Mouse (Mus musculus) lung, postnatal 36 days (tissue): ENCODE measurements around the gene Mus81.
"Not testable (repeated sequence)": the region's sequence is repeated elsewhere in the genome, so short reads cannot be mapped to it uniquely, and the experiment has no call there.

Experiments used
- DNase-seq: peaks from one replicate; pipeline ENCODE4 v3.0.0; 2022; ENCODE audit warnings: mixed read lengths

Mus81 gene

DNA sequence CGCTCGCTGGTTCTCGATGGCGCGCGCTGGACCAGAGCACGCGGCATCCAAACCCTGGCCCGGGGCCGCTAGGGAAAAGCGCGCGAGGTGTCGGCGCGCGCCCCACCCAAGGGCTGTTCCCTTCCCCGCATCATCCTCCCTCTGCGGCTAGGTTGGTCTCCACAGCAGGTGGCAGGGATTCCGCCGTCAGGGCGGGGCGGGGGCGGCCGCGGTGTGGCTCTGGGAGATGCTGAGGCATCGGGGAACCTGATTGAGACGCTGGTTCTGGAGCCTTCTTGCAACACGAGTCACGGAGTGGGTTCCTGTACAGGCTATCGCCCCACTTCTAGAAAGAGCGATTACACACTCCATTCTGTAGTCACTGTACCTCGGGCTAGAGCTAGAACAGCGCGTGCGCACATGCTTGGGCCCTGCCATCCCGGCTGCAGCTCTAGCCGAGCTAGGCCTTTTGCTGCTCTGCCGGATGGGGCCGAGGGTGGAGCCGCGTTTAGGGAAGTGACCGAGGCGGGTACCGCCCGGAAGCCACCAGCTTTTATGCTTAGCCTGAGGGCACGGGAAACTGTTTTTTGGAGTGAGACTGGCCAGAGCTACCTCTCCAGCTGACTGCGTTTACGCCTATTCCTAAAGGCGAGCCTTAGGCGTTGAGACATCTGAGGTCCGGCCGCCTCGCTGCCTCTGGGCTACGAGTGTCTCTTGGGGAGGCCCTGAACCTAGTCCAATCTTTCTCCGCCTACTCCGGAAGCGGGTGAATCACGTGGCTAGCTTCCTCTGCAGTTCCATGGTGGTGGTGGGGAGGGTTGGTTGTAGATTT, 2.9 kb upstream of the Mus81 start:
- DNase-seq: peak; percentile 92

DNA sequence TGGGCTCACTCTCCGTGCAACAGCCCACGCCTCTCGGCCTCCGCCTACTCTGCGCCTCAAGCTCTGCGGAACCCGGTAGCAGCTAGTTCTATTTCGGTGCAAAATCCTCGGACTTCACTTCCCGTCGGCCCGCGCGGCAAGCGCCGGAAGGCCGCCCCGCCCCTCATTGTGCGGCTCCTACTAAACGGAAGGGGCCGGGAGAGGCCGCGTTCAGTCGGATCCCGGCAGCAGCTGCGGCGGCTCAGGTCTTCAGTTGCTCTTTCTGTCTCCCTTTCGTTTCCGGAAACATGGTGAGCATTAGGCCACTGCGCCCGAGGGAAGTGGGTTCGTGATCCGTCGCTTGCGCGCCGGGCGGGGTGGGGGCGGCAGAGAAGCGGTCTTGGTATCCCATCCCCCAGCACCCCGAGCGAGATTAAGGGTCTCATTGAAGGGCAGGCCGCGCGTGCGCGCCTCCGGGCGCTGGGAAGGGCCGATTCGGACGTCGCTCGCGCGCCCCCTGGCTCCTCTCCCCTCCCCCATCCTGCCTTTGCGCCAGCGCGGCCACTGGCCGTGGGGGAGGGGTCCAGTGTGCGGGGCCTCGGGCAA, 2.2 kb upstream of the Mus81 start, which contains the start of gene Cfl1:
Gene Cfl1 (plus strand): TSS at position 143 of the 585 bp plus-strand sequence.
- DNase-seq: peak; percentile 97

DNA sequence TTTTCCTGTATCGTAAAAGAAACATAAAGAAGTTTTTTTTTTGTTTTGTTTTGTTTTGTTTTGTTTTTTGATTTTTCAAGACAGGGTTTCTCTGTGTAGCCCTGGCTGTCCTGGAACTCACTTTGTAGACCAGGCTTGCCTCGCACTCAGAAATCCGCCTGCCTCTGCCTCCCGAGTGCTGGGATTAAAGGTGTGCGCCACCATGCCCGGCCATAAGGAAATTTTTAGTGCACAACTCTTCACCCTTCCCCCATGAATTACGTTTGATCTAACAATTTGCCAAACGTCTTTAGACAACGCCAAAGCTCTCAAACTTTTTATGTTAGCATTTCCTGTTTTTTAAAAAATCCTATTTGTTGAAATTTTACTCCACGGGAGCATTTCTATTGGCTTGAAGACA, 1.5 kb upstream of the Mus81 start:
- not testable (repeated sequence) for DNase-seq

DNA sequence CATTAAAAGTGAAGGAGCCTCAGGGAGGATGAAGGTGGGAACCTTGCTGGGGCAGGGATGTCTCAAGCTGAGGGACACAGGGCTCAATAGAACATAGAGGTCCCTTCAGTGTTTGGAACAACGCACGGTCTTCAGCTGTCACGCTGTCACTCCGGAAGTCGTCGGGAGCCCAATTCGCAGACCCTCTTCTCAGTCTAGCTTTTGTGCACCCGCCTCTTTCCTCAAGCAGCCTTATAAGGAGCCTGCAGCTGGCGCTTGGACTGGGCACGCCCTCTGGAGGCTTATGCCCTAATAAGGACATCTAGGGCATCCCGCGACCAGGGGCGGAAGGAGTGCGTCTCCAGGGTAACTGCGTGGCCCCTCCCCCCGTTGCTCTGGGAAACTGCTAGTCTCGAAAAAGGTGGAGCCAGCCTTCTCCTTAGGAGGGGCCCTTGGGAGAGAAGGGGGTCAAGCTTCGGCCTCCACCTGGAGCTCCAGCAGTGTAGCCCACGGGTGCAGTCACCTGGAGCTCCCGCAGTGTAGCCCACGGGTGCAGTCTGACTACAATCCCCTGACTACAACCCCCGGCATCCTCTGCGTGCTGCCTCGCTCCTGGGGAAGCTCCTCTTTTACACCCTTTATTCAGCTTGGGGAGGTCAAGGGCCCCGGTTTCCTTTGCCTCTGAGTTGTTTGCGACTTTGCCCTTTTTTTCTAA, 823 bp upstream of the Mus81 start:
- peak; percentile 99 for DNase-seq

DNA sequence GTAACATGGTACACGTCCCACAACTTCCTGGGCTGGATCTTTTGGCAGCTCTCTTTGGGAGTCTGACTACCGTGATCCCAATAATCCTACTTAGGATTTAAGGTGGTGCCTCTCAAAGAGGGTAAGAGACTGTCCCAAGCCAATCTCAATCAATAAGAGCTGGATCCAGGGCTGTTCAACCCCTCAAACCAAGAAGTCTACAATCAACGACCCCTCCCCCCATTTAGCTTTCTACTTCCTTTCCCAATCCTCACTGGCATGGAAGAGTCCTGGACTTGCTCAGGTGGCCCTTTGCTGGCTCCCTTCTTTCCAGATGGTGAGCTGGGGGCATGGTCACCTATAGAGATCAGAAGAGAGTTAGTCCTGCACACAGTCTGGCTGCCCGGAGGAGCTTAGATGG, 1.4 kb downstream of the Mus81 start:
- DNase-seq: no peak

DNA sequence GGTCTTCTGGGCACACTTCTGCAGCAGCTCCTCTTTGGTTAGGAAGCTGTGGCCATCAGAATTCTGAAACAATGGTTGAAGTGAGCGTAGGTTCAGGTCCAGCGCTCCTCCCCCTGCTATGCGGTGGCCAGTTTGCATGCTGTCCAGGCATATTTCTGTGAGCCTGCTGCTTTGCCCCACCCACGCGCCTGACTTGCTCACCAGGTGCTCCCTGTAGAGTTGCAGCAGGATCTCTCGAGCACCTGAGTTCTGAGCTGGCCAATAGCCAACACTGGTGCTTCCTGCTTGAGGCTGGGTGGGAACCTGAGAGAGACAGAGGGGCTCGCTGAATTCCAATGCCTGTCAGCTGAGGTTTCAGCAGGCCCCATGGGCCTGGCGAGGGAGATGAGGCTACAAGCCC, 1.9 kb downstream of the Mus81 start:
- peak; percentile 73 for DNase-seq

DNA sequence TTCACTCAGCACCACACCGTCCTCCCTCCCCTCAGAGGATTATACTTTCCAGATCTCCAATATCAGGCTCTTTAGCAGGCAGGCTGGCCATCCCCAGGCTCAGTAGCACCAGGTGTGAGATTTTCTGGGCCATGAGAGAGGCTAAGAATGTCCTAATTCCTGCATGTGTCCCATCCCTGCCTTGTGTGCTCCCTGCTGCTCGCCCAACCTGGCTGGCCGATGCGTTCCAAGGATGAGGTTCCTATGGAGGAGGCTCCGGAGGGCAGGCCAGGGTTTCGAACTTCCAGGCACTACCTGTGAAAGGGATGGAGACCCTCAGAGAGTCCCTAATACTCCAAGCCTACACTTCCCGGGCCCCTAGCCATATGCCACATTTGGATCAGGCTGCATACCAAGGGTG, 2.4 kb downstream of the Mus81 start:
- DNase-seq: no peak

DNA sequence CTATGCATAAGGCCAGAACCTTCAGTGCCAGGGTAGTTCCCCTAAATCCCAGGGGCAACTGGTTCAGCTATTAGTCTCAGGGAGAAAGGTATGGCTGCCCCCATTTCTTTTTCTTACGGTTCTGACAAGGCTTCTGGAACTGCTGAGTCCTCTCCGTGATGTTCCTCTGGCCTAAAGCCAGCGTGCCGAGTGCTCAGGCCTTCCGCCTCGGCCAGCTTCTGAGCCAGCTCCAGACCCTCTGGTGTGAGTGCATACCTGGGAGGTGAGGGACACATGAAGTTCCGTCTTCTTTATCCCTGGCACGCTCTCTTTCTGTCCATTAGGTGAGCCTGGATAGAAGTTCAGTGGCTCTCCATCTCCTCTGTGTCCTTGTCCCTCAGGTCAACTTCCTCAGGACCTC, 2.8 kb downstream of the Mus81 start:
- DNase-seq: no peak

DNA sequence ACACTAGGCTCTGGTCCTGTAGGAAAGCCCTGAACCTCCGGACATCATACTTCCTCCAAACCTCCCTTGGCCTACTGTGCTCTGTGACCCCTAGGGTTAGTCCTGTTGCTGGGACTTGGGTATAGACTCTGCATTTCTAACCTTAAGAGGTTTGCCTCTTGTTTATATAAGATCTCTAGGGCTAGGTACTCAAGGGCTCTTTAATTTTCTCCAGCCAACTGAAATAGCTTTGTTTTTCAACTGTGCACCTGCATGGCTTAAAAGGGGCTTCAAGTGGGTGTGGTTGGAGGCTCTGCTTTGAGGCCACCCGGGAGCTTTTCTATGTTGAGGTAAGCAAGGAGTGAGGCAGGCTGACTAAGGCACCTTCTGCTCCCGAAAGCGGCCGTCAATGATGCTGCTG, 3.7 kb downstream of the Mus81 start:
- DNase-seq: peak; percentile 30

DNA sequence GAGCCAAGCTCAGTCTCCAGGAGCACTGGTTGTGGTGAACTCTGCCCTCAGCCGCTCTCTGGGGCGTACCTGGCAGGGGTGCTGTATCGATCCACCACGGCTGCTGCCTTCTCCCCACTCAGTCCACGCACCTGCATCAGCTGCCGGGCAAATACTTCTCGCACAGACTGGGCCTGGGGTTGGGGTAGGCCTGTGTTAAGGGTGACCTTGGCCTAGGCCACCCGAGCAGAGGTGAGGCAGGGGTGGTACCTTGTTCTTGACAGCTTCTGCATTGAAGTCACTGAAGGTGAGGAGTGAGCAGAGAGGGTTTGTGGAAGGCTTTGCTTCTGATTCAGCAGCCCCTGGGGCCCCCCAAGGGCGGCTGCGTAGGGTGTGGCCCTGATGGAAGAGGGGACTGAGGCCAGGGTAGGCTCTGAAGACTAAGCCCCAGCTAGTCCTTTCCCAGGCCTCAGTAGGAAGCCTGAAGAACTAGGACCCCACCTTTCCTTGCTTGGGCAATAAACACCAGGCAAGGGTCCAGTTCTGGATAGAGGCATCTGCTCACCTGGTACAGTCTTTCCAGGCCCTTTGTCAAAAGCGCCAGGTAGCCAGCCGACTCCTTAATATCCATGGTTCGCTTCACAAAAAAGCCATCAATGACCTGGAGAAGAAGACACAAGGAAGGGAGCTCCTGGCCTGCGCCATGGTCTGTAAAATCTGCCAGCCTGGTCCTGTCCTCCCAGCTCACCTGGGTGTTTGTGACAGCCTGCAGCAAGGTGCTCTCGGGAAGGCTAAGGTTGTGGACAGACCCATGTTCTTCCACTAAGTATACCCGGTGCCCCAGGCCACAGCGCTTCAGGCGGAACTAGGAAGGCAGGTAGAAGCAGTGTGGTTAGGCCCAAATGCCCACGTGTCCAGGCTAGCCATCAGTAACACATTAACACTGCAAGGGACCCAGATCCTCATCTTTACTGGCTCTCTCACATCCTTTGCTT, 4.5 kb downstream of the Mus81 start:
- no peak for DNase-seq

DNA sequence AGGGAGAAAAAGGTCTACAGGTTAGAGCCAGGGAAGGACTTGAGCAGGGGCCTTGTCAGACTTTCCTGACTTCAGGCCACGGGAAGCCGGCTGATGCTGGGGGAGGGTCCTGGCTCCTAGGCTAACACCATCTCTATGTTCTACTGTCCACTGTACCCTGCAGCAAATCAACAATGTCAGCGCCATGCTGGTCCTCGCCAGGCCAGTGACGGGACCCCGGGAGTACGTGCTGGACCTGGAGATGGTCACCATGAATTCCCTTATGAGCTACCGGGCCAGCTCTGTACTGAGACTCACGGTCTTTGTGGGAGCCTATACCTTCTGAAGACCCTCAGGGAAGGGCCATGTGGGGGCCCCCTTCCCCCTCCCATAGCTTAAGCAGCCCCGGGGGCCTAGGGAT, 6.8 kb downstream of the Mus81 start:
- no peak for DNase-seq

DNA sequence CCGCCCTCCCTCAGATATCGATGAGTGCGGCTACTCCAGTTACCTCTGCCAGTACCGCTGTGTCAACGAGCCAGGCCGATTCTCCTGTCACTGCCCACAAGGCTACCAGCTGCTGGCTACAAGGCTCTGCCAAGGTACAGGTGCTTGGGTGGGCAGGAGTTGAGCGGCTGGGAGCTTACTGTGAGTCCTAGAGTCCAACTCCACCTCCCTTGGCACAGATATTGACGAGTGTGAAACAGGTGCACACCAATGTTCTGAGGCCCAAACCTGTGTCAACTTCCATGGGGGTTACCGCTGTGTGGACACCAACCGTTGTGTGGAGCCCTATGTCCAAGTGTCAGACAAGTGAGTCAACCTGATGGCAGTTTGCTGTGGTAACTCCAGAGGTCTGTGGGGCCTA, 8.2 kb downstream of the Mus81 start:
- DNase-seq: no peak

DNA sequence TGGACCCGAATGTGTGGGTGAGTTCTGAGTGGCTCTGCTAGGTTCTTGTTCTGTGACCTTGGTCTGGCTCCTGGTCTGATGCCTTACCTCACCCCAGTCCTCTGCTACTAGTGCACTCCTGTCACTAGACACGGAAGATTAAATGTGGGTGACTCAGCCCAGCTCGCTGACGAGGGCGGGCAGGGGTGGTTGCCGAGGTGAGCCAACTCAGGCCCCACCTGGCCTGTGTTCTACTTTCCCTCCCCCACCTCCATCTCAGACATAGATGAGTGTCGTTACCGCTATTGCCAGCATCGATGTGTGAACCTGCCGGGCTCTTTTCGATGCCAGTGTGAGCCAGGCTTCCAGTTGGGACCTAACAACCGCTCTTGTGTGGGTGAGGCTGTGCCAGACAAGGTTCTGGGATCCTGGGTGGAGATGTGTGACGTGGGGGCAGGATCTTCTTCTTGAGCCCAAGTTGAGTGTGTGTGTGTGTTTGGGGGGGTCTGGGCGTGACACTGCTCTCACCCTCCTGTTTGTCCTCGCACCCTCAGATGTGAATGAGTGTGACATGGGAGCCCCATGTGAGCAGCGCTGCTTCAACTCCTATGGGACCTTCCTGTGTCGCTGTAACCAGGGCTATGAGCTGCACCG, 10.4 kb downstream of the Mus81 start:
- no peak for DNase-seq

DNA sequence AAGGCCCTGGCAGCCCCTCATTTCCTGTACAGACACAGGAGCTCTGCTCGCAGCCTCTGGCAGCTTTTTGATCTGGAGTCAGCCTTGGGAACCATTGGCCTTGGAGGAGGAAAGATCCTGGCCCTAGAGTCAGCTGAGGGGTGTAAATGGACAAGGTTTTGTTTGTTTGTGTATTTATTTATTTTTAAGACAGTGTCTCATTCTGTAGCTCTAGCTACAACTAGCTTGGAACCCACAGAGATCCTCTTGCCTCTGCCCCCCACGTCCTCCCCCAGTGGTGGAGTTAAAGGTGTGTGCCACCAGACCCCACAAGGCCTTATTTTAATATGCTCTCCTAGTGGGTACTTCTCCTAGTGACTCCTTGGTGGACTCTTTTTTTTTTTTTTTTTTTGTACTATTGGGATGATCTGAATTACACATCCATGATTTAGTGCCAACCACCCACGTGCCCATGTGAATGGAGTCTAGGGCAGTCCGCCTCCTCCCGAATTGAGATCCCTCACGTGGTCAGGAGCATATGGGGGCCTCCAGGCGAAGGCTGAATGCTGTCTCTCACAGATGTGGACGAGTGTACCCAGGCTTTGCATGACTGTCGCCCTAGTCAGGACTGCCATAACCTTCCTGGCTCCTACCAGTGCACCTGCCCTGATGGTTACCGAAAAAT, 11.1 kb downstream of the Mus81 start:
- DNase-seq: no peak

DNA sequence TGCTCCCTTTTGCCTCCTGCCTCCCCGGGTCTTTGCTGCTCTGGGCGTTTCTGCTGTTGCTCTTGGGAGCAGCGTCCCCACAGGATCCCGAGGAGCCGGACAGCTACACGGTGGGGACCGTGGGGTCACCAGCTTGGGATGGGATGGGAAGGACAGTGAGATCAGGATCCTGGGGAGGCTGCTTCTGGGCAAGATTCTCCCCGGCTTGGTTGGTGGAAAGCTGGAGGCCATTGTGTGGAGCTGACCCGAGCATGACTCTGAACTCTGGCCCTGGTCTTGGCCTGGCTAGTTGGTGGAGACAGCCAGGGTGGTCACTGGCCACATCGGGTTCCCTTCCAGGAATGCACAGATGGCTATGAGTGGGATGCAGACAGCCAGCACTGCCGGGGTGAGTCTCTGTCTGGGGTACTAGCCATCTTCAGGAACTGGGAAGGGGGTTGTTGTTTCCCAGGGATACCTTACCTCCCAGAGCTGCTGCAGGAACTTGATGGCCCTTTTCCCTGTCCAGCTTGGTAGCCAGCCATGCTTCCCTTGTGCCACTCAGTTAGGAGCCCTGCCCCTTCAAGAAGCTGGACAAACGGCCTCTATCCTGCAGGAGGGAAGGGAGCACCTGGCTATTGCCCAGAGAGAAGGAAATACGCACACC, 13.0 kb downstream of the Mus81 start:
- no peak for DNase-seq

DNA sequence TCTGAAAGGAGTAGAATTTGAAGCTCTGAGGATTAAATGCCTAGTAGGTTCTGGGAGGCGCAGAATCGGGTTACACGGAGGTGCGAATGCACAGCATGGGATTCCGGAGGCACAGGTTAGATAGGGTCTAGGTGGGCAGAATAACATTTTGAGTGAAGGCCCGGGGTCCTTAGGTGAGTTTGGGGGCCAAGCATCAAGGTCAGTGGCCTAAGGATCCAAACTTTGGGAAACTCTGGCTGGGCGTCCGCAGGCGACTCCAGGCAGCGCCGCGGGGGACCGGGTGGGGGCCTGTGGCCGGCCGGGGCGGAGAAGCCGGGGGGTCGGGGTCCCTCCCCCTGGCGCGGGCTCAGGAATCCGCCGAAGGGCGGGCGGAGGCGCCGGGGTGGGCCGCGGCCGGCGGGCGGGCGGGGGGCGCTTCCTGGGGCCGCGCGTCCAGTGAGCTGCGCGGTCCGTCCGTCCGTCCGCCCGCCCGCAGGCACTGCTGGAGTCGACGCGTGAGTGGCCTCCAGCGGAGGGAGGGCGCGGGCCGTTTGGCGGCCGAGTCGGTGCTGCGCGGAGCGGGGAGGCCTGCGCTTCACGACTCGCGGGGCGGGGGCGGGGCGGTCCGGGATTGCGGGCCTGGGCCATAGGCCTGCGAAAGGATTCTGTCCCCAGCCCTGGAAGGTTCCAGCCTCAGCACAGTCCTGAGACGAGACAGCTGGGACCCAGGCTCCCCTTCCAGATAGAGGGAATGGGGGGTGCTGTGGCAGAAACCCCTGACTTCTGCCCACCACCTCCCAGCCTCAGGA, 13.7 kb downstream of the Mus81 start:
- no peak for DNase-seq

DNA sequence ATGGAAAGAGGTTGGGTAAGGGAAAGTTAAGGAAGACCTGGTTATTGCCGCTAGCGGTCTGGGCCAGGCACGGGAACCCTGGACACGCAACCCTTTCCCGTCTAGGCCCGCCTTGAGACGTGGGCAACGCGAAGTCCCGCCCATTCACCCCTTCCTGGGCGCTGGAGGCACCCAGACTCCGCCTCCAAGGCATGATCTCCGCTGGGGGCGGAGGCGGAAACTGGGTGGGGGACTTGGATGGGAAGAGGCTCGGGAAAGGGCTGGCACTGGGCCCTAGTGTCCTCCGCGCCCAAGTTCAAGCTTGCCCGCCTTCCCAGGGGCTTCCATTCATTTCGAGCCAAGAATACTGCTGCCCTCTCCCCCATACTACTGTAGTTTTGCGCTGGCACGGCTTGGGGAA, 14.5 kb downstream of the Mus81 start, which contains the start of gene Efemp2:
Gene Efemp2 (plus strand): TSS at position 235 of the 400 bp plus-strand sequence.
- DNase-seq: peak; percentile 94

DNA sequence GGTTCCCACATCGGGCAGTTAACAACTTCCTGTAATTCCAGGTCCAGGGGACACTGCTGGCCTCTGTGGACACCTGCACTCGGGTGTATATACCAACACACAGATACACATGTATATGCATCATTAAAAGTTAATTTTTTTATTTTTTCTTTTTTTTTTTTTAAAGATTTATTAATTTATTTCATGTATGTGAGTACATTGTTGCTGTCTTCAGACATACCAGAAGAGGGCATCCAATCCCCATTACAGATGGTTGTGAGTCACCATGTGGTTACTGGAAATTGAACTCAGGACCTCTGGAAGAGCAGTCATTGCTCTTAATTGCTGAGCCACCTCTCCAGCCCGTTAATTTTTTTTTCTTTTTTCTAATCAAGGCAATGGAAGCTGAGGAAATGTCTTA, 15.3 kb downstream of the Mus81 start:
- DNase-seq: no peak

DNA sequence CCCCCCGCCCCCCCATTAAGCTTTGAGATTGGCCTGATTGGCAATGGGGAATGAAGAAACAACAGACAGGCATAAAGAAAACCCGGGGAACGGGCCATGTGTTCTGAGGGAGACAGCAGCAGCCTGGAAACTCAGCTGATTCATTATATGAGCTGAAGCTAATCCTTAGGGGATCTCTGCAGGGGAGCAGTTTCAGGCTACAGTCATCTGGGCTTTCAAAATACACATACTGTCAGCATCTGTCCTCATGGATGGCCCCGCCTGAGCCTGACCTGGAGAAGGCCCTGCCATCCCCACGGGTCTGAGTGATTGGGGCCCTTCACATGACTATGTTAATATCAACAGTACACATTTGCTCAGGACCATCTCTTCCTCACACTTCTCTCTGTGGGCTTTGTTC, 16.4 kb downstream of the Mus81 start:
- no peak for DNase-seq

DNA sequence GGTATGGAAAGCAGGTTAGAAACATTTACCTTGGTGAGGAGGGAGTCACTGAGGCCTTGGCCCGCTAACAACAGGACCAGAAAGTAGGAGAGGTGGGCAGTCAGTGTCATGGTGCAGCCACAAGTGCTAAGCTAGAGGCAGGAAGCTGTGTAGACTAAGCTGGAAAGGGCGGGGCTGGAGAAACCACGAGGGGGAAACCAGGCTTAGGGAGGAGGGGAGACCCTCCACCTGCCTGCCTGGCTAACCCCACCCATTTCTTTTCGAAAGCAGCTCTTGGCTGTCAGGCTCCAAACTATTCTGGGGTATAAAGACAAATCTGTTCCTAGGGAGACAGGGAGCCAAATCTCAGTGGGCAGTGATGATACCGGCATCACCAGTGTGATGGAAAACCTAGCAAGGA, 19.8 kb downstream of the Mus81 start, which contains the start of gene Ctsw:
Gene Ctsw (minus strand): TSS at position 134 of the 400 bp plus-strand sequence.
- no peak for DNase-seq
